Mouse (Mus musculus) kidney, postnatal 36 days (tissue): ENCODE results near the gene Trim14.
"Not testable (repeated sequence)": the region's sequence is repeated elsewhere in the genome, so short reads cannot be mapped to it uniquely, and the experiment has no call there.

ENCODE experiments used
- DNase-seq, 2 experiments: peaks; one replicate each; pipeline ENCODE4 v3.0.0; 2021 to 2022; ENCODE audit warnings: mixed read lengths in 2 of 2

The Trim14 gene

DNA sequence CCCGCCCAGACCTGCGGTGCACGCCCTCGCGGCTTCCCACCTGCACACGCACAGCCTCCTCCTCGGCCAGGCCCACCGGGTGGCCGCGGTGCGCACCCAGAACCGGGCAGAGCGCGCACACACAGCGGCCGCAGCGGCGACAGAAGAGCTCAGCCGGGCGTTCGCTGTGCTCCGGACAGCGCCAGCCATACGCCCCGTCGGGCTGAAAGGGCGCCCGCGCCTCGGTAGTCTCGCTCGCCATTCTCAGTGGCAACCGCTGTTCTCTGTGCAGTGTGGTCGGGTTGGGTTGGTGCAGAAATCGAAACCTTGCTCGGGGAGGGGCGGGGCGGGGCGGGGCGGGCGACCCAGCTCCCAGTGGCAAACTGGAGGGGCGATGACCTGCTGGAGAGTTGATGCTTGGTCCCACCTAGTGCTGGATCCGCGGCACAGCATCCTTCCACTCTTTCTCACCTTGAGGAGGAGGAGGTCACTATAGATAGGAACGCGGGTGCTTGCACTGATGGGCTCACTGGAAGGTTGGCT is at the start of gene Trim14:
Trim14 (minus strand) TSS at position 302 of the 522 bp plus-strand sequence.
- peak; percentile 30 to 58 for DNase-seq

DNA sequence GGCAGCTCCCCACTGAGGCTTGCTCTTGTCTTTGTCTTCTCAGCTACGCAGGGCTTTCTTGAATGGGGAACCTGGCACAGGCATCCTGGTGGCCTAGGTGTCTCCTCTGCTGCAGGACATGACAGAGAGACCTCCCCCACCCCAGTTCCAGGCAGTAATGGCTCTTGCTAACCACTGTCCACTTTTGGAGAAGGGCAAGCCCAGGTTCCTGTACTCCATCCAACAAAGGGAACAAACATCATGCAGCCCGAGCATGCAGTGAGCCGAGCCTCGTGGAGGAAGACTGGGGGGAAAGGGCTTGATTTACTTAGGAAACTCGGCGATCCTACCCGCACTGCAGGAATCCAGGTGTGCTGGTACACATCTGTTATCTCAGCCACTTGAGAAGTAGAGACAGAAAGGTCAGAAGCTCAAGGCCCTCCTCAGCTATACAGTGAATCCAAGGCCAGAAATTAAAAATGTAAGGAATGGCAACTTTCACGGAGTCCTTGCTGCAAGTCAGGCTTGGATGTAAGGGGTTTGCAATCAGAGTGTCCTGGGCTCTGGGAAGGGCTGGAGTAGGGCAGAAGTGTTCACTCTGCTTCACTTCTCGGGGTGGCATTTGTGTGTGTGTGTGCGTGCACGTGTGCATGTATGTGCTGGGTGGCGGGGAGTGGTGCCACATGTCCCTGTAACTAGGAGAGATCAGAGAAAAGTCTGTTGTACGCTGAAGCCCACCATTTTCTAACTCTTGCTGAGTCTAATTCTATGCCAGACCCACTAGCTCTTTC is 49.3 kb upstream of the Trim14 start:
- no peak for DNase-seq

DNA sequence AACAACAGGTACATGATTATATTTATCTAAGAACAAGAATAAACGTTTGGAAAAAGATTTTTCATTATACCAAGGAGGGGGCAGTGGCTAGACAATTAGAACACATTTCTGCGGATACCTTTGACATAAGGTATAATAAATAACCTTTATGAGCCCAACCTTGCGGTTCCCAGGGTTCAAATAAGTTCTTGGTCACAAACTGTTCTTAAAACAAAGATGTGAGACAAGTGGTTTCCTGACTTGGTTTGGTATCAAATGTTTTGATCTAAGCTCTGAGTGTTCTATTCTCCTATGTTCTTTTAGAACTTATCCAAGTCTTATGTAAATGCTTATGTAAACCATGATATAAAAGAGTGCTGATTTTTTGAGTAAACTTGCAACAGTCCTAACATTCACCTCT is 48.6 kb upstream of the Trim14 start:
- not testable (repeated sequence) for DNase-seq

- not testable (repeated sequence) for DNase-seq
These were observed 48.1 kb upstream of the Trim14 start for GRCm38 (mm10) chr4:46584084-46584483.

GRCm38 (mm10) chr4:46582024-46582423 is 46.1 kb upstream of the Trim14 start:
- not testable (repeated sequence) for DNase-seq

DNA sequence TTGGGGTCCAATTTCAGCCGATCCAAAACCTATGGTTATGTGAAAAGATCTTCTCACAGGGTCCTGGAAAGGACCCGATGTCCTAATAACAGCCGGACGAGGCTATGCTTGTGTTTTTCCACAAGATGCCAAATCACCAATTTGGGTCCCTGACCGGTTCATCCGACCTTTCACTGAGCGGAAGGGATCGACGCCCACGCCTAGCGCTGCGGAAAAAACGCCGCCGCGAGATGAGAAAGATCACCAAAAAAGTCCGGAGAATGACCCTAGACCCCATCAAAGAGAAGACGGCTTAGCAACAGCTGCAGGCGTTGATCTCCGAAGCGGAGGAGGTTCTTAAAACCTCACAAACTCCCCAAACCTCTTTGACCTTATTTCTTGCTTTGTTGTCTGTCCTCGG is 45.6 kb upstream of the Trim14 start:
- not testable (repeated sequence) for DNase-seq

- not testable (repeated sequence) for DNase-seq
These were observed 44.9 kb upstream of the Trim14 start for GRCm38 (mm10) chr4:46580799-46581243.

GRCm38 (mm10) chr4:46578796-46579346 is 42.9 kb upstream of the Trim14 start:
- DNase-seq, result not testable (repeated sequence)

DNA sequence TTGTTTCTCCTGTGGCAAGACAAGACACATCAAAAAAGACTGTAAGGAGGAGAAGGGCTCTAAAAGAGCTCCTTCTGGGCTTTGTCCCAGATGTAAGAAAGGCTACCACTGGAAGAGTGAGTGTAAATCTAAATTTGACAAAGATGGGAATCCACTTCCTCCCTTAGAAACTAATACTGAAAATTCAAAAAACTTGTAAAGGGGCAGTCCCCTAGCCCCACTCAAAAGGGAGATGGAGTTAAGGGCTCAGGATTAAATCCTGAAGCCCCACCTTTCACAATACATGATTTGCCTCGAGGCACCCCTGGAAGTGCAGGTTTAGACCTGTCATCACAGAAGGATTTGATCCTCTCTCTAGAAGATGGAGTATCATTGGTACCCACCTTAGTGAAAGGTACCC is 42.3 kb upstream of the Trim14 start:
- DNase-seq, result no peak

DNA sequence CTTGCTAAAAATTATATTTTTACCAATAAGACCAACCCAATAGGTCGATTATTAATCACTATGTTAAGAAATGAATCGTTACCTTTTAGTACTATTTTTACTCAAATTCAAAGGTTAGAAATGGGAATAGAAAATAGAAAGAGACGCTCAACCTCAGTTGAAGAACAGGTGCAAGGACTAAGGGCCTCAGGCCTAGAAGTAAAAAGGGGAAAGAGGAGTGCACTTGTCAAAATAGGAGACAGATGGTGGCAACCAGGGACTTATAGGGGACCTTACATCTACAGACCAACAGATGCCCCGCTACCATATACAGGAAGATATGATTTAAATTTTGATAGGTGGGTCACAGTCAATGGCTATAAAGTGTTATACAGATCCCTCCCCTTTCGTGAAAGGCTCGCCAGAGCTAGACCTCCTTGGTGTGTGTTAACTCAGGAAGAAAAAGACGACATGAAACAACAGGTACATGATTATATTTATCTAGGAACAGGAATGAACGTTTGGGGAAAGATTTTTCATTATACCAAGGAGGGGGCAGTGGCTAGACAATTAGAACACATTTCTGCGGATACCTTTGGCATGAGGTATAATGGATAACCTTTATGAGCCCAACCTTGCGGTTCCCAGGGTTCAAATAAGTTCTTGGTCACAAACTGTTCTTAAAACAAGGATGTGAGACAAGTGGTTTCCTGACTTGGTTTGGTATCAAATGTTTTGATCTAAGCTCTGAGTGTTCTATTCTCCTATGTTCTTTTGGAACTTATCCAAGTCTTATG is 39.8 kb upstream of the Trim14 start:
- DNase-seq, result not testable (repeated sequence)

GRCm38 (mm10) chr4:46574841-46575240 is 38.9 kb upstream of the Trim14 start:
- DNase-seq, result no peak

DNA sequence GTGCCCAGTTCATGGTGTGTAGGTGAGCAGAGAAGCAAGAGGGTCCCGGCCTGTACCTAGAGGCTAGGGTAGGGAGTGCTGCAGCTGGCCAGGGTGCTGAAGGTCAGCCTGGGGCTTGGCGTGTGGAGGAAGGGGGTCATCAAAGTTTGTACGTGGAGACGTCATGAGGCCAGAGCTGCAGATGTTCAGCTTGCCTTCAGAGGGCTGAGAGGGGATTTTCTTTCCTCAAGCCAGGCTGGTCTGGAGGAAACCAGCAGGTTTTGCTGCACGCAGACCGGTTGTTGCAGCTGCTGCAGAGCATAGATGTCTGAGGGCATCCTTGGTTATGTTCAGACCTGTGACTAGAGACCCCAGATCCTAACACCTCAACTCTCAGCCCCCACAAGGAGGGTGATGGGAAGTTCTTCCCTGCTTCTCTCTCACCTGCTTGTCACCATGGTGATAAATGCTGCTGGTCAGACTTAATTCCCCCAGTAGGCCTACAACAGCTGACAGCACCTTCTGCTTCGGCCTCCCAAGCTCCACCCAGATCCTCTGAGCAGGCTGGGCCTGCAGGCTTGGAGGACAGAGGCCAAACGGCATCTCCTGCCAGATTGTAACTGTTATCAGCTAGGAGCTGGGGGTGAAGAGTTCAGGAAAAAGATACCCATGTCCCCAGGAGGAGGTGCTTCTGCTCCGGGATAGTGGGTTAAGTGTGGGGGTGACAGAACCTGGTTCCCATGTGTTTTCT is 38.2 kb upstream of the Trim14 start:
- DNase-seq, result no peak

GRCm38 (mm10) chr4:46572616-46573015 is 36.7 kb upstream of the Trim14 start:
- DNase-seq, result no peak

GRCm38 (mm10) chr4:46571744-46572143 is 35.8 kb upstream of the Trim14 start:
- no peak for DNase-seq

- DNase-seq, result no peak
These were observed 33.7 kb upstream of the Trim14 start for GRCm38 (mm10) chr4:46569671-46570070.

DNA sequence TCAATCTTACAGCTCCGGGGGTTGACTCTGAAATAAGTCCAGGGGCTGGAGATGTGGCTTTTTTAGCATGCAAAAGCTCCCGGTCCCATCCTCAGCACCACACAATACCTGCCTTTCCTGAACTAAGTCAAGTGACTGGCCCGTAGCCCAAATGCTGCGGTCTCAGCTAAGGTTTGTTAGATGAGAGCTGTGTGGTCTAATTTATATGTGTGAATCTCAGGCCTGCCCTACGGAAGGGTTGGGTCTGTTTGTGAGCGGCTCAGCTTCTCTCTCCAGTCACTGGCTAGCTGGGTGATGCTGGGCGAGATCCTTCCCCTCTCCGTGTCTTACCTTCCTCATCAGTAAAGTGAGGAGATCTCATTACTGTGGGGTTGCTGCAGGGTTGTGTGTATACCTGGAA is 32.2 kb upstream of the Trim14 start:
- DNase-seq, result no peak

GRCm38 (mm10) chr4:46566931-46567671 is 31.2 kb upstream of the Trim14 start:
- no peak for DNase-seq

- DNase-seq, result no peak
These were observed 29.5 kb upstream of the Trim14 start for GRCm38 (mm10) chr4:46565393-46565955.

DNA sequence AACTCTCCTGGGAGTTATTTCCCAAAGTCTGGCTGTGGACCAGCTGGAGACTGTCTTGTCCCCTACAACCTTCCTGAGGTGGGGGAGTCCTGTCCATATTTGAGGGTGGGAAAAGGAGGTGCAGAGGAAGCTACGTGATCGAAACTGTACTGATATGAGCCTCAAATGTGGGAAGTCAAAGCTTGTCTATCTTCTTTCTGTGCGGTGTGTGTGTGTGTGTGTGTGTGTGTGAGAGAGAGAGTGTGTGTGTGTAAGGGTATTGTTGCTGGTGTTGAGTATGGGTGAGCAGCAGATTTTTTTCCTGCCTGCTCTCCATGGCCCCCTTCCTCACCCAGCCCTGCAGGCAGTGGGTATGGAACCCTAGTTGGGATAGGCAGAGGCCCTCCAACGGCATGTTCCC is 28.3 kb upstream of the Trim14 start:
- no peak for DNase-seq

- peak; percentile 9 to 23 for DNase-seq
These were observed 27.9 kb upstream of the Trim14 start for GRCm38 (mm10) chr4:46563847-46564246.

GRCm38 (mm10) chr4:46562841-46563240 is 26.9 kb upstream of the Trim14 start:
- no peak for DNase-seq

DNA sequence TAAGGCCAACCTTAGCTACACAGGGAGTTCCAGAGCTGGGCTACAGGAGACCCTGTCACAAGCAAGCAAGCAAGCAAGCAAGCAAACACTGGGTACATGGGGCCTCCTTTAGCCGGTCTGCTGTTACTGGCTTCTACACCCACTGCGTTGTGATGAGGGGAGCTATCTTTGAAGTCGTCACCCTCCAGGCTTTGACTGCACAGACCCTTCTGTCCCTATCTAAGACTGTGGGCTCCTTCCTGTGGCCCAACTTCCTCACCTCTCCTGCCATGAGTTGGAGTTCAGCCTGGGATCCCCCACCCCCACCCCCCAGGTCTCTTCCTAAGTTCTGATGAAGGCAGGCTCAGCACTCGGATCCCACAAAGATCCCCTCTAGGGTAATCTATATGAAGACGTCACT is 26.1 kb upstream of the Trim14 start:
- no peak for DNase-seq
